Mouse (Mus musculus): ENCODE data around the gene Kpna6.

GRCm38 (mm10) chr4:129683901-129684493 is 11.4 kb upstream of the Kpna6 start:
- no peak for TF ChIP-seq CTCF (IDR thresholded peaks at IDR 0.05; ENCODE audit: borderline replicate concordance, insufficient read depth, low read depth, low read length)
- TF ChIP-seq POLR2A (IDR thresholded peaks at IDR 0.05; ENCODE audit: borderline replicate concordance, insufficient read depth, low read length) = no peak

Measured in cerebellum, adult 2 months (tissue).